Mouse (Mus musculus) testis, adult 2 months (tissue): ENCODE measurements at regions not wholly inside any gene's neighbourhood (a gene's known extent, or its start where the extent isn't known, plus 50 kb on each side); places are given as distances from the start of the nearest gene placed in this dataset.

Experiments used
- H3K27ac ChIP-seq: fragments of 200-500 bp; 2 replicates; pipeline ENCODE4 v1.5.1; 2012; ENCODE audit warnings: low read depth, low read length; ENCODE audit not compliant: control insufficient read depth, insufficient read depth
- H3K27me3 ChIP-seq: fragments of 200-500 bp; 2 replicates; pipeline ENCODE4 v1.6.1; 2012; ENCODE audit warnings: mild to moderate bottlenecking, low read length, moderate library complexity; ENCODE audit not compliant: control insufficient read depth, insufficient read depth
- H3K36me3 ChIP-seq: fragments of 200-500 bp; 2 replicates; pipeline ENCODE4 v1.6.1; 2012; ENCODE audit warnings: mild to moderate bottlenecking, low read length; ENCODE audit not compliant: control insufficient read depth, insufficient read depth
- H3K4me1 ChIP-seq: fragments of 200-500 bp; 2 replicates; pipeline ENCODE4 v1.6.1; 2012; ENCODE audit warnings: low read length; ENCODE audit not compliant: control insufficient read depth, insufficient read depth
- H3K4me3 ChIP-seq: fragments of 200-500 bp; 2 replicates; pipeline ENCODE4 v1.5.1; 2012; ENCODE audit warnings: low read depth, mild to moderate bottlenecking, low read length, moderate library complexity, mixed read lengths; ENCODE audit not compliant: control insufficient read depth
- CTCF ChIP-seq: fragments of 200-500 bp; IDR thresholded peaks from 2 replicates; pipeline ENCODE4 v1.5.1; 2012; ENCODE audit warnings: low read depth, mild to moderate bottlenecking, inconsistent platforms, low read length, moderate library complexity; ENCODE audit not compliant: control insufficient read depth, insufficient read depth, insufficient replicate concordance
- POLR2A ChIP-seq: fragments of 200-500 bp; IDR thresholded peaks from 2 replicates; pipeline ENCODE4 v1.6.1; 2012; ENCODE audit warnings: low read depth, mild to moderate bottlenecking, inconsistent platforms, low read length, moderate library complexity; ENCODE audit not compliant: control insufficient read depth

DNA sequence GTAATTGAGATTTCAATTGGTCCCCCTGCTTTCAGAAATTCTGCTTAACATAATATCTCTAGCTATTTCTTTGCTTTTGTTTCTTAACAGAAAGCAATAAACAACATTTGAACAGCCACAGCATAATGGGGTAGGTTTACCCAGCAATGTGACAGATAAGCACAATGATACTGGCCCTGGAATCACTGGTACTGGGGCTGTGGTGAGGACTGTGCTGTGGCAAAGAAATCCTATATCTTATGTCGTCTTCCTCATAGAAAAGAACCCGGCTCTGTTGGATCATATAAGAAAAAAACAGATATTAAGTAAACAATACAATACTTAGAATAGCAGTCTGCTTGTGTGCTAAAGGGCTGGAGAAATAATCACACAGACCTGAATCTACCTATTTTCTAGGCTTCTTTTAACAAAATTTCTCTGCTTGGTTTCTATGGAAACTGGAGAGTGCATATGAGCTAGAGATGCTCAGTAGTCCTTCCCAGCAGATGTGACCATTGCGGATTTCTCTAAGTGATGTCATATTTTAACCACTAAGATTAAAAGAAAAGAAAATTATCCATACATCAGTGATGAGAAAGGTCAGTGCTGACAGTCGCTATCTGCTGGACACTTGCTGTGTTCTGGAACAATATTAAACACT, 119.8 kb upstream of the Gnao1 start:
- no peaks in the 10 kb centered on the region for H3K36me3 ChIP-seq
- no peaks in the 10 kb centered on the region for H3K4me1 ChIP-seq
- H3K4me3 ChIP-seq = no peak overlapping the region
- H3K27ac ChIP-seq = no peak overlapping the region
- H3K27me3 ChIP-seq = no peaks in the 10 kb centered on the region
- TF ChIP-seq POLR2A (no peak), CTCF (no peak)

DNA sequence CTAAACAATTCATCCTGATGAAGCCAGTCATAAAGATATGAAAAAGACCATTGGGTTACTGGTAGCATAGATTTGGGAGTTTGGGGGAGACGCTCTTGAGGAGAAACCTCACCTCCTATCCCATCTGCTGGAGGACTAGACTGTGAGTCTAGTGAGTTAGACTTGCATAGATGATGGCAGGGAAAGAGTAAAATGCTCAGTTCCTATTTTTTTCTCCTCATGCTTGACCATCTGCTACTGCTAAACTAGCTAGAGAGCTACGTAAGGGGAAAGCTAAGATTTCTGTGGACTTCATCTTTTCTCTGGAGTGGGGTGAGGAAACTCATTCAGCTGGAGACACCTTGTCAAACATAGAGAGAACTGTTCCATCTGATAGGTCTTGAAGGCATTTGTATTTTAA, 118.4 kb upstream of the Gnao1 start:
- Histone ChIP-seq H3K27ac (no peak overlapping the region), H3K4me1 (no peaks in the 10 kb centered on the region), H3K36me3 (no peaks in the 10 kb centered on the region), H3K27me3 (no peaks in the 10 kb centered on the region), H3K4me3 (no peak overlapping the region)
- TF ChIP-seq CTCF (no peak), POLR2A (no peak)

- TF ChIP-seq CTCF (no peak), POLR2A (no peak)
- H3K27ac ChIP-seq = no peak overlapping the region
- no peaks in the 10 kb centered on the region for H3K36me3 ChIP-seq
- H3K4me3 ChIP-seq = no peak overlapping the region
- H3K27me3 ChIP-seq = no peaks in the 10 kb centered on the region
- H3K4me1 ChIP-seq = no peaks in the 10 kb centered on the region
Observed at GRCm38 (mm10) chr8:93691826-93692225, 117.9 kb upstream of the Gnao1 start.

DNA sequence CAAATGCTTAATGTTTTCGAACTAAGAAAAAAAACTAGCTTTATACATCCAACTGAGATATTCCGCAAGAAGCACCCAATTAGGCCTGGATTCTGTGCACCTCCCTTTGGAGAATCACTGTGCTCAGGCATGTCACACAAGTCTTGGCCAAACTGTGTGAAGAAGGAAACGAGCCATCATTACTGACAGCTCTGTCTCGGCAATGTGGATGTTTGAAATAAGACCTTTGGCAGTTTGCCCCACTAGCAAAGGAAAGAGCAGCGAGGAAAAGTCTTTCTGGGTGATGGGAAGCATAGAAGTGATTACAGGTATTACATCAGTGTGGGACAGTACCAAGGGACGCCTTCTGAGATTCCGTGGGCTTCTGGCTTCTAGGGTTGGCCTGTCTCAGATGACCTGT, 112.6 kb upstream of the Gnao1 start:
- Histone ChIP-seq H3K27ac (no peak overlapping the region), H3K4me1 (no peaks in the 10 kb centered on the region), H3K27me3 (no peaks in the 10 kb centered on the region), H3K36me3 (no peaks in the 10 kb centered on the region), H3K4me3 (no peak overlapping the region)
- no peak for TF ChIP-seq POLR2A
- no peak for TF ChIP-seq CTCF

DNA sequence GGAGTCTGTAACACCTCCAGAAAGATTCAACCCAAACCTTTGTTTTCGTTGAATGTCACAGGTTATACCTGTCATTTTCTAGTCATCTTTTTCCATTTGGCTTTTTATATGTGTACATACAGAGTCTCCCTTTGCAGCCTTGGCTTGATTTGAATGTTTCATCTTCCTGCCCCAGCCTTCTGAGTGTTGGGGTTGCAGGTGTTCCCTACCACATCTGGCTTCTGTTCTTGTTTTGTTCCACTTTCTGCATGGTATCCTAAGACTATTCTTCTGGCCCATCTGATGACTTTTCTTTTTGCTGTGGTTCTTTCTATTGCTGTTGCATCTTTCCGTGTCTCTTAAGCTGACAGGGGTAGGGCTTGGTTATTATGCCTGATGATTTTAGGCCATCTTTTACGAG, 111.3 kb upstream of the Gnao1 start:
- TF ChIP-seq POLR2A (no peak), CTCF (no peak)
- no peaks in the 10 kb centered on the region for H3K4me1 ChIP-seq
- no peak overlapping the region for H3K4me3 ChIP-seq
- H3K27ac ChIP-seq = no peak overlapping the region
- H3K27me3 ChIP-seq = no peaks in the 10 kb centered on the region
- no peaks in the 10 kb centered on the region for H3K36me3 ChIP-seq

DNA sequence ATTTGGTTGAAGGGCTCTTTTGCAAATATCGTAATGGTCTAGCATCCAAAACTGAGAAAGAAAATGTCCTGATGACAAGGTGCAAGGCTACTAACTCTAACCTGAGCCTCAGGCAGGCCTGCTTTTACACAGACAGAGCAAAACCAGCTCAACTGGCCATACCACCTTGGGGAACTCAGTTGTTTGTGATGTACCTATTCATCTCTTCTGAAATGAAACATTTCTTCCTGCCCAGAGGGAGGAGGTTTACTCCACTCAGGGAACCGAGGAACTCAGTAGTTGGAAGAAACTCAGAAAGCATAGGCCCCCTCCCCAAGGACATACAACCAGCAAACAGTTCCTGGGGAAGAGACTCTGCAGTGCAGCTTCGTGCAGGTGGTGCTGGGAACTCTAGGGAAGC, 108.4 kb upstream of the Gnao1 start:
- no peak overlapping the region for H3K27ac ChIP-seq
- no peaks in the 10 kb centered on the region for H3K27me3 ChIP-seq
- TF ChIP-seq CTCF (no peak), POLR2A (no peak)
- no peak overlapping the region for H3K4me3 ChIP-seq
- H3K4me1 ChIP-seq = no peaks in the 10 kb centered on the region
- no peaks in the 10 kb centered on the region for H3K36me3 ChIP-seq

DNA sequence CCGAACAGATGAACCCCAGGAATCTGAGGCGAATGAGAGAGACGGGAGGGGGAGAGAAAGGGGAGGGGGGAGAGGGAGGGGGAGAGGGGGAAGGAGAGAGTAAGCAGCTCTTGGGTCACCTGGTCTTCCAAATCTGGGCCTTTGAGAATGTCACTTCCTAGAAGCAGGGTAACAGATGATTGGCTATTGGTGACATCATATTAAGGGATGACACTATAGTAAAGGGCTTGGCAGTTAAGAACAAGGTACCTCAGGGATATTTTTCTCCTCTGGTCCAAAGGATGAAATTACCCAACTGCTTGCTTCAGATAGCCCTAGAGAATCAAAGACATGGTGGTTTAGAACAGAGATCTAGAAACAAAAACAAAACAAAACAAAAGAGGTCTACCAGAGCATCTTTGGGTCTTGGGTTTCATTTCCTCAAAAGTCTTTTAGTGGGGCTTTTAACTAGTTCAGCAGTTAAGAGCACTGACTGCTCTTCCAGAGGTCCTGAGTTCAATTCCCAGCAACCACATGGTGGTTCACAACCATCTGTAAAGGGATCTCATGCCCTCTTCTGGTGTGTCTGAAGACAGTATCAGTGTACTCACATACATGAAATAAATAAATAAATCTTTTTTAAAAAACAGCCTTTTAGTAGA, 97.6 kb upstream of the Gnao1 start:
- TF ChIP-seq POLR2A (no peak), CTCF (no peak)
- Histone ChIP-seq H3K36me3 (no peaks in the 10 kb centered on the region), H3K4me3 (no peak overlapping the region), H3K27ac (no peak overlapping the region), H3K27me3 (no peaks in the 10 kb centered on the region), H3K4me1 (peaks cover 5% of the 10 kb centered on the region)
